Mouse (Mus musculus): ENCODE results near the gene Lbx1. TPM values are rescaled to one million over a fixed set of nuclear protein-coding genes. Genes with fewer than 3 reads are reported as not detected.

The Lbx1 gene
- polyA plus RNA-seq, 1 experiment from 2014 or later = 0.05 TPM

- Histone ChIP-seq H3K27me3 (ENCODE audit: low read depth, poor library complexity, severe bottlenecking) (peaks cover 100% of the 10 kb centered on the region), H3K4me1 (peaks cover 6% of the 10 kb centered on the region), H3K27ac (replicated peaks) (no peak overlapping the region), H3K9me3 (replicated peaks) (no peaks in the 10 kb centered on the region), H3K4me3 (no peak overlapping the region), H3K36me3 (no peaks in the 10 kb centered on the region)
- DNase-seq (ENCODE audit: low spot score) = peak; percentile 31
- WGBS = 9% methylated on average over 4 of the region's 4 CpGs
Observed at GRCm38 (mm10) chr19:45242017-45242347, 6.4 kb upstream of the Lbx1 start.

GRCm38 (mm10) chr19:45240026-45240425 is 4.4 kb upstream of the Lbx1 start:
- no peaks in the 10 kb centered on the region for H3K36me3 ChIP-seq

GRCm38 (mm10) chr19:45239191-45239590 is 3.6 kb upstream of the Lbx1 start:
- peaks cover 100% of the 10 kb centered on the region for H3K27me3 ChIP-seq (ENCODE audit: low read depth, poor library complexity, severe bottlenecking)
- WGBS = 4% methylated on average over 1 of the region's 1 CpGs
- H3K27ac ChIP-seq (replicated peaks) = no peak overlapping the region
- H3K4me1 ChIP-seq = peaks cover 30% of the 10 kb centered on the region
- DNase-seq (ENCODE audit: low spot score) = no peak
- no peak overlapping the region for H3K4me3 ChIP-seq
- no peaks in the 10 kb centered on the region for H3K36me3 ChIP-seq
- H3K9me3 ChIP-seq (replicated peaks) = no peaks in the 10 kb centered on the region

More at GRCm38 (mm10) chr19:45240026-45240425, 4.4 kb upstream of the Lbx1 start:
- 7% methylated on average over 2 of the region's 2 CpGs for WGBS
- no peaks in the 10 kb centered on the region for H3K9me3 ChIP-seq (replicated peaks)
- H3K27me3 ChIP-seq (ENCODE audit: low read depth, poor library complexity, severe bottlenecking) = peaks cover 100% of the 10 kb centered on the region
- H3K27ac ChIP-seq (replicated peaks) = no peak overlapping the region
- no peak for DNase-seq (ENCODE audit: low spot score)
- H3K4me1 ChIP-seq = peaks cover 24% of the 10 kb centered on the region
- H3K4me3 ChIP-seq = no peak overlapping the region

- peak; percentile 21 for DNase-seq (ENCODE audit: low spot score)
- H3K4me3 ChIP-seq = no peak overlapping the region
Observed at GRCm38 (mm10) chr19:45237665-45238209, 2.1 kb upstream of the Lbx1 start.

GRCm38 (mm10) chr19:45237099-45237498 is 1.5 kb upstream of the Lbx1 start:
- no peaks in the 10 kb centered on the region for H3K9me3 ChIP-seq (replicated peaks)
- no peaks in the 10 kb centered on the region for H3K36me3 ChIP-seq
- WGBS = under 1% methylated on average over 8 of the region's 8 CpGs
- no peak overlapping the region for H3K27ac ChIP-seq (replicated peaks)
- H3K4me1 ChIP-seq = peaks cover 30% of the 10 kb centered on the region
- DNase-seq (ENCODE audit: low spot score) = peak; percentile 29
- peaks cover 100% of the 10 kb centered on the region for H3K27me3 ChIP-seq (ENCODE audit: low read depth, poor library complexity, severe bottlenecking)
- H3K4me3 ChIP-seq = no peak overlapping the region

More at GRCm38 (mm10) chr19:45237665-45238209, 2.1 kb upstream of the Lbx1 start:
- Histone ChIP-seq H3K4me1 (peaks cover 33% of the 10 kb centered on the region), H3K27me3 (ENCODE audit: low read depth, poor library complexity, severe bottlenecking) (peaks cover 100% of the 10 kb centered on the region), H3K36me3 (no peaks in the 10 kb centered on the region), H3K27ac (replicated peaks) (no peak overlapping the region), H3K9me3 (replicated peaks) (no peaks in the 10 kb centered on the region)
- 5% methylated on average over 3 of the region's 3 CpGs for WGBS

GRCm38 (mm10) chr19:45236363-45236942 is 841 bp upstream of the Lbx1 start:
- WGBS = 0% methylated on average over 39 of the region's 39 CpGs
- Histone ChIP-seq H3K9me3 (replicated peaks) (no peaks in the 10 kb centered on the region), H3K36me3 (no peaks in the 10 kb centered on the region), H3K27ac (replicated peaks) (no peak overlapping the region), H3K27me3 (ENCODE audit: low read depth, poor library complexity, severe bottlenecking) (peaks cover 100% of the 10 kb centered on the region), H3K4me1 (peaks cover 37% of the 10 kb centered on the region), H3K4me3 (peak overlapping the region; percentile 32)
- peak; percentile 61 for DNase-seq (ENCODE audit: low spot score)

- Histone ChIP-seq H3K4me1 (peaks cover 47% of the 10 kb centered on the region), H3K4me3 (peak overlapping the region; percentile 39), H3K9me3 (replicated peaks) (no peaks in the 10 kb centered on the region), H3K27ac (replicated peaks) (no peak overlapping the region), H3K36me3 (no peaks in the 10 kb centered on the region), H3K27me3 (ENCODE audit: low read depth, poor library complexity, severe bottlenecking) (peaks cover 100% of the 10 kb centered on the region)
- under 1% methylated on average over 48 of the region's 53 CpGs for WGBS
- DNase-seq (ENCODE audit: low spot score) = peak; percentile 65
Observed at GRCm38 (mm10) chr19:45235331-45235741, 276 bp downstream of the Lbx1 start.

GRCm38 (mm10) chr19:45234771-45235231 is 811 bp downstream of the Lbx1 start:
- Histone ChIP-seq H3K9me3 (replicated peaks) (no peaks in the 10 kb centered on the region), H3K27me3 (ENCODE audit: low read depth, poor library complexity, severe bottlenecking) (peaks cover 100% of the 10 kb centered on the region), H3K36me3 (no peaks in the 10 kb centered on the region), H3K27ac (replicated peaks) (no peak overlapping the region), H3K4me3 (peak overlapping the region; percentile 39), H3K4me1 (peaks cover 47% of the 10 kb centered on the region)
- WGBS = 1% methylated on average over 38 of the region's 42 CpGs
- peak; percentile 68 for DNase-seq (ENCODE audit: low spot score)

- no peaks in the 10 kb centered on the region for H3K36me3 ChIP-seq
- peaks cover 48% of the 10 kb centered on the region for H3K4me1 ChIP-seq
- WGBS = 0% methylated on average over 22 of the region's 22 CpGs
- H3K27me3 ChIP-seq (ENCODE audit: low read depth, poor library complexity, severe bottlenecking) = peaks cover 100% of the 10 kb centered on the region
- DNase-seq (ENCODE audit: low spot score) = peak; percentile 51
- H3K27ac ChIP-seq (replicated peaks) = no peak overlapping the region
- H3K9me3 ChIP-seq (replicated peaks) = no peaks in the 10 kb centered on the region
- 0 out of 2 replicates have a peak overlapping the region, but pooled peaks have one; percentile 39 for H3K4me3 ChIP-seq
Observed at GRCm38 (mm10) chr19:45234191-45234770, 1.3 kb downstream of the Lbx1 start.

GRCm38 (mm10) chr19:45233496-45234127 is 2.0 kb downstream of the Lbx1 start:
- no peak overlapping the region for H3K27ac ChIP-seq (replicated peaks)
- peaks cover 50% of the 10 kb centered on the region for H3K4me1 ChIP-seq
- DNase-seq (ENCODE audit: low spot score) = peak; percentile 60
- no peaks in the 10 kb centered on the region for H3K9me3 ChIP-seq (replicated peaks)
- under 1% methylated on average over 60 of the region's 60 CpGs for WGBS
- H3K4me3 ChIP-seq = 0 out of 2 replicates have a peak overlapping the region, but pooled peaks have one; percentile 22
- H3K27me3 ChIP-seq (ENCODE audit: low read depth, poor library complexity, severe bottlenecking) = peaks cover 100% of the 10 kb centered on the region
- no peaks in the 10 kb centered on the region for H3K36me3 ChIP-seq

GRCm38 (mm10) chr19:45232443-45233410 is 2.9 kb downstream of the Lbx1 start:
- no peak overlapping the region for H3K27ac ChIP-seq (replicated peaks)
- H3K4me1 ChIP-seq = peaks cover 50% of the 10 kb centered on the region
- DNase-seq (ENCODE audit: low spot score) = peak; percentile 50
- WGBS = under 1% methylated on average over 42 of the region's 42 CpGs
- no peaks in the 10 kb centered on the region for H3K36me3 ChIP-seq
- H3K4me3 ChIP-seq = no peak overlapping the region
- peaks cover 100% of the 10 kb centered on the region for H3K27me3 ChIP-seq (ENCODE audit: low read depth, poor library complexity, severe bottlenecking)
- H3K9me3 ChIP-seq (replicated peaks) = no peaks in the 10 kb centered on the region

- no peak for DNase-seq (ENCODE audit: low spot score)
- 1% methylated on average over 14 of the region's 14 CpGs for WGBS
Observed at GRCm38 (mm10) chr19:45232036-45232410, 3.6 kb downstream of the Lbx1 start.

More at GRCm38 (mm10) chr19:45232036-45232410, 3.6 kb downstream of the Lbx1 start:
- H3K9me3 ChIP-seq (replicated peaks) = no peaks in the 10 kb centered on the region
- no peak overlapping the region for H3K27ac ChIP-seq (replicated peaks)
- H3K4me3 ChIP-seq = peak overlapping the region; percentile 42
- no peaks in the 10 kb centered on the region for H3K36me3 ChIP-seq
- peaks cover 50% of the 10 kb centered on the region for H3K4me1 ChIP-seq
- H3K27me3 ChIP-seq (ENCODE audit: low read depth, poor library complexity, severe bottlenecking) = peaks cover 100% of the 10 kb centered on the region
